Mouse (Mus musculus) monocyte, adult 2 months (primary cell): ENCODE measurements around the gene Ccl11.

ENCODE experiments used
- DNase-seq, 2 experiments: peaks; one replicate each; pipeline ENCODE4 v3.0.0; 2022; ENCODE audit warnings: low spot score in 2 of 2, low read depth in 1 of 2

Gene Ccl11

DNA sequence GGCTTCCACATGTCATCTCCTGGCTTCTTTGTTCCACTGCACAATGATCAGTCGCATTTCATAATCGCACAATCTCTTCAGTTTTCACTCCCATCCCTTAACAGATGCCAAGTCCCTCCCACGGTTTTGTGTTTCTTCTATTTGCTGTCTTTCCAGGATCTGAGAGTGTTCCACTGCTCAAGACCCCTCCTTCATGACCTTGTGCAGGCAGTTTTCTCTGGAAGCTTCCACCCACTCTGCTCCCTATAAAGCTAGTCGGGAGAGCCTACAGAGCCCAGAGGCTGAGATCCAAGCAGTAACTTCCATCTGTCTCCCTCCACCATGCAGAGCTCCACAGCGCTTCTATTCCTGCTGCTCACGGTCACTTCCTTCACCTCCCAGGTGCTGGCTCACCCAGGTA, at the start of gene Ccl11:
Gene Ccl11 (plus strand): TSS at position 178 of the 400 bp plus-strand sequence.
- no peak for DNase-seq

DNA sequence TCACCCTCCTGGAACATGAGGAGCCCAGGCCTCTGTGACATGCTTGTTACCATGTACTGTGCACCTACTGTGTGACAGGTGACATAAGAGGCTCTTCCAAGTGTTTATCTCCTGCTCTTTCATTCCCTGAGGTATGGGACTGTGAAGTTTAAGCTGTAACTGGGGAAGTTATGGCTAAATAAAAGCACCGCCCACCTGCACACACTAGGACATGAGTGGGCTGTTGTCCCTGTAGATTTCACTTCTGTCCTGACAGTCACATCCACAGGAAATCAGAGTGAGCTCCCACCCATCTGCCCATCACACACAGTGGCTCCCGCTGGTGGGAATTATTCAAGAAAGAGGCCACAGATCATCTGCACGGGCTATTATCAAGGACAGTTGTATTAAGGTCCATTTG, 47.5 kb upstream of the Ccl11 start:
- DNase-seq, result no peak

DNA sequence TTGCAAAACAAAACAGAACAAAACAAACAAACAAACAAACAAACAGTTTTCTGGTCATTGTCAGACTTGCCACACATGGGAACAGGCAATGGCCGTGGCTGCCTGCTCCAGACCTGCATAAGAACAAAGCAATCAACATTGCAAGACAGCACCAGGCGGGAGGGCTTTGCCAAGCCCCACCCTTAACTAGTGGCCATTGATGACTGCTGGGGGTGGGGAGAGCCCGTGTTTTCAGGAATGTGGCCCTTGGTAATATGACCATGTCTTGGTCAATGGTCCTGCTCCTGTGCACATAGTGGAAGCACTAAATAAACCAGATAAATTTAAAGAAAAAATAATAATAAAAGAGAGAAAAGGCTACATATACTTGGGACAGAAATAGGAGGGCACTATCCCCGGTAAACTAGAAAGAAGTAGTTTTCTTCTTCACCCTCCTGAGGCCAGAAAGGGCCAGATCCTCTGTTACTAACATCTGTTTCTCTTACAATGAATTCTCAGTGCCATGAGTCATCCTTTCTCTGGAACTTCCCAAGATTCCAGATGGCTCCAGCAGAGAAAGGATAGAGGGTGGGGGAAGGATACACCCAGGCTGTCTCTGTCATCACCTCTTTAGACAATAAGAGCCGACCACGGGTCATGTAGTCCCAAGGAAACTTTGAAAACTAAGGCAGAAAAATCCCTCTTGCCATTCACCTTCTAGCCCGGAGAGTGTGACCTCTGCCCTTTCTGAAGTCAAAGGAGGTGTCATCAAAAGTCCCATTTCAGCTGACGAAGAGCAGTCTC, 46.0 kb upstream of the Ccl11 start:
- no peak for DNase-seq

DNA sequence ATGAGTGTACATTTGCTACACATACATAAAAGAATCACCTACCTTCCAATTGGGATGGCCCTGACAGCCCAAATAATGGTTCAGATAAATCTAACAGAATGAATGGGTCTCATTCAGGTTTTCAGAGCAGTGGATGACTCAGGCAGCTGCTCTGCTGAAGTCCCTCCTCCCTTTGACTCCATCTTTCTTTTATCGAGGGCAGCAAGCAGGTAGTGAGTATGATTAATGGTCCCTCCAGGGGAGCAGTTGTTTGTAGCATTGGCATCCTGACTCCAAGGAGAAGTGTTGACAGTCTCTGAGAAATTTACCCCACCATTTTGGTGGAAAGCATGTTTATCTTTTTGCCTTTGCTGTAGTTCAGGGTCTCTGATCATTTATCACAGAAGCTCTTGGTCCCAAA, 43.9 kb upstream of the Ccl11 start:
- no peak for DNase-seq

DNA sequence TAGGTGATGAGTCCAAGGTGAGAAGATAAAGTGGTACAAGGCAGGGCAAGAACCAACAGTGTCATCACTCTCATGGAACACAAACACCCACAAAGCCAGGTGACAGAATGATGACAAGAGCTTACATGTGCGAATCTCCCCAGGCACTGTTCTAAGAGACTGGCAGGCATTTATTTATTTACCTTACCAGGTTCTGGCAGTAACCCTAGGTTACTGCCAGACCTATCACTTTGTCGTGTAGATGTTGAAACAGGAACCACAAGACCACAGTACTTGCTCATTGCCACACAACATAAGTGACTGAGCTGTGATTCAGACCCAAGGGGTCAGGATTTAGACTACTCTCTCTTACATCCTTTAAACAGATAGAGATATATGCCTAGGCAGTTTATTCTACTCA, 42.6 kb upstream of the Ccl11 start:
- peak; percentile 34 to 55 for DNase-seq

DNA sequence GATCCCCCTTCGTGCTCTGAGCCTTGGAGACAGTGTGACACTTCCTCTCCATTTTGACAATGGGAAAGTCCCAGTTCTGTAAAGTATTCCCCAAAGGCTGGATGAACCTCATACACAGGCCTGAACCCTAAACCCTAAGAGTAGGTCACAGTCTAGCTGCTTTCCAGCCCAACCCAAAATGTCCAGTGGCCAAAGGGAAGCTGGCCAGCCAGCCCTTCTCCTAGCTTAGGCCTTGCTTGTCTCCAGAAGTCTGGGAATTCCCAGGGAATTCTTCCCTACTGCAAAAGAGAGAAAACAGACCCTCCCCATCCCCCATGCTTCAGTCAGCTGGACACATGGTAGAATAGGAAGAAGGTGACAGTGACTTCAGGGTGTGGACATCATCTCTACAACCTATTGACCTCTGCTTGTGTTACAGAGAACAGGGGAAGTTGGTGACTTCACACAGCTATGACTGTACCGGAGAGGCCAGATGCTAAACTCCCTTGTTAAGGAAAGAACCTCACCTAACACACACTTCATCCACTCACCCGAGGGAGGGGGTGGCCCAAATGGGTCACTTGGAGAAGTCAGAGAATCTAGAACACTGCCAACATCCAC, 41.3 kb upstream of the Ccl11 start:
- peak; percentile 49 to 64 for DNase-seq

DNA sequence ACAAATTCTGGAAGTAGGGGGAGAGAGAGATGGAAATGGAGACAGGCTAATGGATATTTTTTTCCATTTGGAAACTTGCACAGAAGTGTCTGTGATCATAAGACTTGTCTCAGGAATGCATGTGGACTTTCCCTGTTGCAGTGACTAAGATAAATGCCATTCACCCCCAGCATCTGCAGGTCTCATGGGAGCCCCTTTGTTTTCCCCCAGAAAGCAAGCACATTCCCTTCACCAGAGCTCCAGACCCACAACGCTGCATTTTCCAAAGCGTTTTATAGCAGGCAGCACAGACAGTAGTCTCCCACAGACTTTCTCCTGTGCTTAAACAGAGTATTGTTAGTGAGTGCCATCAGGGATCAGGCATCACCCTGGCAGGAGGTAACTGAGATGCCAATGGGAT, 38.2 kb upstream of the Ccl11 start:
- no peak for DNase-seq

DNA sequence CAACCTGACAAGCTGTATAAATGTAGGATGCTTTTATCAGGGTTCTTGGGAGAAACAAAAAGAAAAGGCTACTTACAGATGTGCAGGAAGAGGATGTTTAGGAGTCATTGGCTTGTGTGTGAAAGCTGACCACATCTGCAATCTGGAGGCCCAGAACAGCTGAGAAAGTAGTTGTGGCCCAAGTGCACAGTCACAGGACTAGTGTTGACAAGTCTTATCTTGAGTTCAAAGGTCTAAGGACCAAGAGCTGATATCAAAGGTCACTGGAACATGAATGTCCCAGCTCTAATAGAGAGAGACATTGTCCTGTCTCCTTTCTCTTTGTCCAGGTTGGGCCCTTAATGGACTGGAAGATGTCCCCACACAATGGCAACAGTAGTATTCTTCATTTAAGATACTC, 37.8 kb upstream of the Ccl11 start:
- DNase-seq, result no peak

DNA sequence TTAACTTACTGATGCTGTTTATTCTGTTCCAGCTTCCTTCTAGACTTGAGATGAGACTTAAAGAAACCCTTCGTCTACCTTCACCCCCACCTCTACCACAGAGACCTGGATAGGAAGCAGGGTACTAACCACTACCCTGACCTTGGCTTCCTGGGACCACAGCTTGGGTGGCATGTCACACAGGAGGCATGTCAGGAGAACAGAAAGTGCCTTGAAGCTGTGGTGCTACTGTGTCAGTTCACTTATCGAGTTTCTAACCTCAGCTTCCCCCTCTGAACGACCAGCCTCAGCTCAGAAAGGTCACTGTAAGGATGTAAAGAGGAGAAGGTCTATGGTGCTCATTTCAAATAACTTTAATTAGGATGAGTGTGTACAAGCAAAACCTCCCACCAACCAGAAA, 36.2 kb upstream of the Ccl11 start:
- no peak for DNase-seq

DNA sequence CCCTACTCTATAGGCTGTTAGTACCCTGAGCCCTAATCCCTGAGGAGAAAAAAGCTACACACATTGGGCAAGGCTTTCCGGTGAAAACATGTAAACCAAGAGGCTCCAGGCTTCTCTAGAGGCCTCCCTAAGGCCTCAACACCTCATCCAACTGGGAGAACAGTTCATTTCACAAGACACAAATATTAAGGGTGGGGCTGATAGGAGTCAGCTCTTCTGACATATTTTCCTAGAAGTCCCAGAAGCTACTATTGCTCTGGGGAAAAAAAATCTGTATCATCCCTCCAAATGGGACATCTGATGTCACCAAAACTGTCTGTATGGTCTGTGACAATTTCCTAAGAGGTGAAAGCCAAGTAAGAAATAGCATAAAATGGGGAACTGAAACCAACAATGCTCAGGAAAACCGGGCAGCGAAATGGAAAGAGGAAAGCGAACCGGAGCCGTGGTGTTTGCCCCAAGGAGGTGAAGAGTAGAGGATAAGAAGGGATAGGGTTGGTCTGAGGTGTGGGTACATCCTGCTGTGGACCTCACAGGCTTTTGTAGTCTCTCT, 35.0 kb upstream of the Ccl11 start:
- DNase-seq, result peak in 1 of 2 experiments; percentile 46

DNA sequence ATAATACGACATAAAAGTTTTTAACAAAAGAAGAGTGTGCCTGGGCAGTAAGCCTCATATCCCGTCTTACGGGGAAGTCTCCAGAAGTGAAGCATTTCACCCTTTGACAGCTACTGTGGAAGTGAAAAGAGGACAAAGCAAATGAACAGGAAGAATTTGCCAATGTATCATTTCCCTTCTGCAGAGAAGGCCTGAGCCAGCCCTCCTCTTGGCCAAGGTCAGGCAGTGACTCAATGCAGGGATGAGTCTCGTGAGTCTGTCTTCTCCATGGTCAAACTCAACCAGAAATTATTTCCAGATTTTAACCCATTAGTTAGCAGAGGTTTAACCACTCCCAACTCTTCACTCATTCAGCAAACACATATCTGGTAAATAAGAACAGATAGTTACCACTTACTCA, 33.9 kb upstream of the Ccl11 start:
- peak in 1 of 2 experiments; percentile 68 for DNase-seq

DNA sequence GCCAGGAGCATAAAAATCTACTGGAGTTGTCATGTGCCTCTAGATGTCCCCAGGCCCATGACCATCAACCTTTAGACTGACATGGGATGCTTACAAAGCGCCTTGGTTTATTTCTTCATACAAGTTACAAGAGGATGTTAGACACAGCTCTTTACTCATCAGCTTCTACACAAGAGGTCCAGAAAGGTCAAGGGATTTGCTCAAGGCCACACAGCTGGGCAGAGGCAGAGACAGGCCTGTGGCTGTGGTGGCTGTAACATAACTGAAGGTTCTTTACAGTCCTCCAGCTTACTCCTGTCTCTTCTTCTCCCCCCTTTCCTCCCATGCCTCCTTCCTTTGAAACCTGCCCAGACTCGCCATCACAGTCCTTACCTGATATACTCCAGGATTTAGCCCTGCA, 27.5 kb upstream of the Ccl11 start:
- DNase-seq, result no peak

DNA sequence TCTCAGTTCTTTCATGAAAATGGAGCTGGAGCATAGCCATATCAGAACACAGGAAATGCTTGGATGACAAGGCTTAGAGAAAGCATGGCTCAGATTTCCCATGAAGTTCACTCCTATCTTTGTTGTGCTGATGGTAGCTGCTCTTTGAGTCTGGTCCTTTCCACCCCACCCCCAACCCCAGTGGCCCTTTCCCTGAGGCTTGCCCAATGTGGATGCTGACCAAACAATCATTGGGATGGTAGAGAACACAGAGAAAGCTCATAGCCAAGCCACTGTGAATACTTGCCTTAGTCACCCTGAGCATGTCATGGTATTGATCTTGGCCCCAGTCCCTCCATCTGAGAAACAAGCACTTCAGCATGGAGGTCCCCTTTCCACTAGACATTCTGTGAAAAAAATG, 25.5 kb upstream of the Ccl11 start:
- no peak for DNase-seq

DNA sequence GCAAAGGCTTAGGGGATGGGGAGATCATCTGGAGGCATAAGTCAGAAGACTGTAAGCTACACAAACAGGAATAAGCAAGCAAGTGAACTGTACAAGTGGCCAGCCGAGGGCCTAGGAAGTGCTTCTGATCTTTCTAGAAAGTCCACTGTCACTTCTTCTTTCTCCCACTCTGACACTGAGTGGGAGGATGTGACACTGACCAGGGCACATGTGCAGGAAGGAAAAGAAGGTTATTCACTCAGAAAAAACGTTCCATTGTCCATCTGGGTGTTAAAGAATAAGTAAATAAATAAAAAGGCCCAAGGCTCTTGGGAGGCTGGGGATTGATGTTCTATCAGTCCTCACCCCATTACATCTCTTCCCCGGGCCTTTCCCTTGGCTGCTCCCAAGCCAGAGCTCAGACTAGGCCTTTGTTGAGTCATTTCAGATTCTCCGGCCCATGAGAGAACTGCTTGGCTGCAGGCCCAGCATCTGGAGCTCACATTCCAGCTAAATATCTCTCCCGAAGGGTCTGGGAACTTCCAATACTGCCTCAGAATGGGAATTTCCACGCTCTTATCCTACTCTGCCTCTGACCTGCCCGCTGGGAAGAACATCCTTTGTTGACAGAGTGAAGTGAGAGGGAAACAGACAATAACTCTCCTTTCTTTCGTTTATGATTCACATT, 24.8 kb upstream of the Ccl11 start:
- DNase-seq, result no peak

DNA sequence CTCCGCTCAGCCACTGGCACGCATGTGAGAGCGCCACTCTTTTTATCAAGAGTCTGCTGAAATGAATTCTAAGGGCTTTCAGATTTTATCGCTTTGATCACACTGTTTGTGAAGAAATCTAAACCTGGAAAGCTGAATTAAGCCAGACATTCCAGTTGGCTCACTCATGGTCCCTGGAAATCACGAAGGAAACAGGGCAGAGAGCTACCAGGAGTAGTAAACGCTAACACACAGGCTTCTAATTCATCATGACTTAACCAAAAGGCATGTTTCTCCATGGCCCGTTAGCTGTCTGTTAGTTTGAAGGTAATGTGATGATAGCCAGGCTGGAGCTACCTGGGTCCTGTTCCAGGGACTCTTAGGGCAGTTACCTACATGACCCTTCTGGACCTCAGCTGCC, 23.2 kb upstream of the Ccl11 start:
- DNase-seq, result no peak

DNA sequence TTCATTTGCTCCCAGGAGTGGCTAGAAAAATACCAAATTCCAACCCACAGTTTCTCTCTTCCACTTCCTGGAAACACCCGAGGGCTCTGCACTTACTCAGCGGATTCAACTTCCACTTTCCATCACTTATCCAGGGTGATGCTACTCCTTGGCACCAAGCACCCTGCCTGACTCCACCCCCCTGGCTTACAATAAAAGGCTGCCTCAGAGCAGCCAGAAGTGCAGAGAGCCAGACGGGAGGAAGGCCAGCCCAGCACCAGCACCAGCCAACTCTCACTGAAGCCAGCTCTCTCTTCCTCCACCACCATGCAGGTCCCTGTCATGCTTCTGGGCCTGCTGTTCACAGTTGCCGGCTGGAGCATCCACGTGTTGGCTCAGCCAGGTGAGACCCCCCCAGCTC, 22.3 kb upstream of the Ccl11 start, which contains the start of gene Ccl2:
Gene Ccl2 (plus strand): TSS at position 216 of the 400 bp plus-strand sequence.
- peak; percentile 73 for DNase-seq

DNA sequence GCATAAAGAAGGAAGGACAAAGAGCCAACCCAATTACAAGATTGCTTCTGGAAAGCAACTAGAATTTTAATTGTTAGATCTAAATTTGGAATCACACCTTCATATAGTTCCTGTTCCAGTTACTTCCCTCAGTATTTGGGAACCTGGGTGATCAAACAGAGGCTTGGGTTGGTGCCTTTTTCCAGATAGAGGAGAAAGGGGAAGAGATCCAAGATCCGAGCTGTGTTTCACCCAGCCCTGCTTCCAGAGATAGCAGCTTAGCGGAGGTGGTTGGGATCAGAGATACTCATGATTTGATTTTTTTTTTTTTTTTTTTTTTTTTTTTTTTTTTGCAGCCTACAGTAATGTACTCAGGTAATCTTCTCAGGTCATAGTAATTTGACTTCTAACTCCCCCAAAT, 21.8 kb upstream of the Ccl11 start:
- no peak for DNase-seq

DNA sequence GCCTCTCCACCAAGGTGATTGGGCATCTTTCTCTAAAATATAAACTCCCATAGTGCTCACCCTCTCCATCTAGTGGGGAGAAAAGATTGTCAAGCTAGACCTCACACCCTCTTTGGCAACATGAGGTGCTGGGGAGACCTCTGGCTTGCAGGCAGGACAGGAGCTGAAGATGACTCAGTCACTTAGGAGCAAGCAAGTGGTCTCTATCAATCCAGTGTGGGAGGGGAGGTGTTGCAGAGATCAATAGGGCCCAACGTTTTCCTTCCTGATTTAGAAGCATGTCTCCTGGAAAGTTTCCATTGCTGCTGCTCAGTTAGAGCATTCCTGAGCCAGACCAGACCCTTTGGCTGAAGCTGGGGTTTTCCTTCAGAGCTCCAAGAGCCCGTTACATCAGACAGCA, 19.1 kb upstream of the Ccl11 start, which contains the start of gene Gm17268:
Gene Gm17268 (minus strand): TSS at position 28 of the 400 bp plus-strand sequence.
- DNase-seq, result no peak

DNA sequence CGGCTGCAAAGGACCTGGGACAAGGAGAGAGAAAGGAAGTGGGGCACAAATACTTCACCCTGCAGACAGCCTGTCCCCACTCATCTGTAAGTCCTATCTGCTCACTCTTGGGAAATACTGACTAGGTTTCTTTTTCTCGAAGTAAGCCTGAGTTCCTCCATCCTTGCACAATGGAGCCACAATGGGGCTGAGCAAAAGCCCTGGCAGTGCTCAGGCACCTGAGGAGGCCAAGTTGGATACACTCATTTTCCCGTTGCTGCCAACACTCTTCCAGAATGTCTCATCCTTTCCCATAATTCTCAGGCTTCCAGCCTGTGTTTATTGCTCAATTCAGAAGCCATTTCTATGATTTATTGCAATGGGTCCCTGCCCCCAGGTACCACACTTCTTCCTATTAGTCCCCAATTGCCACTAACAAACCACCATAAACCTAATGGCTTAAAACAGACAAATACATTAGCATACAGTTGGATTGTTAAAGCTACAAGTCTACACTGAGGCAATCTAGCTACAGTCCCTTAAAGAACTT, 18.4 kb upstream of the Ccl11 start:
- DNase-seq, result no peak

DNA sequence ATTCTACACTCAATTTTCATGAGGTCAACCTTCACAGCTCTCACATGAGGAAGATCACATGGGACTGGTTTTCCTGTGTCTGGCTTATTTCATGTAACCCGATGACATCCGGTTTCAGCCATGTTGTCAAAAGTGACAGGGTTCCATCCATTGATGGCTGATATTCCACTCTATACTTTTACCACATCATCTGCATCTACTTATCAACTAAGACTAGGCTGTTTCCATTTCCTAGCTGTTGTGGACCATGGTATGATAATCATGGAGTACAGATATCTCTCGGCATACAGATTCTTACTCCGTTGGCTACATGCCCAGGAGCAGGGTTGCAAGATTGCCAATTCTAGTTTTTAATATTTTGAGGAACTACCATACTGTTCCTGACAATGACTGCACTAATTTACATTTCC, 15.9 kb upstream of the Ccl11 start:
- peak; percentile 33 to 47 for DNase-seq

DNA sequence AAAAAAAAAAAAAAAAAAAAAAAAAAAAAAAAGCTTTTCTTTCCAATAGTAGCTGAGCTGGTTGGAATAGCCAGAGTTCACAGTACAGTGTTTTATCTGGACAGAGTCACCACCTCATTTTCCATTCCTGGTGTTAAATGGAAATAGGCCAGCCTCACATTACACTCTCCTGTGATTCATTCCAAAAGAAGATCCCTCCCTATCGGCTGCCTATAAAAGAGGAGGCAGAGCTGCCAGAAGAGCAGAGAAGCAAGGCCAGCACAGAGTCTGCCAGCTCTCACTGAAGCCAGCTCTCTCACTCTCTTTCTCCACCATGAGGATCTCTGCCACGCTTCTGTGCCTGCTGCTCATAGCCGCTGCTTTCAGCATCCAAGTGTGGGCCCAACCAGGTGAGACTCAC, 12.2 kb upstream of the Ccl11 start, which contains the start of gene Ccl7:
Gene Ccl7 (plus strand): TSS at position 242 of the 400 bp plus-strand sequence.
- no peak for DNase-seq
